Mouse (Mus musculus): ENCODE measurements at regions not wholly inside any gene's neighbourhood (a gene's known extent, or its start where the extent isn't known, plus 50 kb on each side); places are given as distances from the start of the nearest gene placed in this dataset.

DNA sequence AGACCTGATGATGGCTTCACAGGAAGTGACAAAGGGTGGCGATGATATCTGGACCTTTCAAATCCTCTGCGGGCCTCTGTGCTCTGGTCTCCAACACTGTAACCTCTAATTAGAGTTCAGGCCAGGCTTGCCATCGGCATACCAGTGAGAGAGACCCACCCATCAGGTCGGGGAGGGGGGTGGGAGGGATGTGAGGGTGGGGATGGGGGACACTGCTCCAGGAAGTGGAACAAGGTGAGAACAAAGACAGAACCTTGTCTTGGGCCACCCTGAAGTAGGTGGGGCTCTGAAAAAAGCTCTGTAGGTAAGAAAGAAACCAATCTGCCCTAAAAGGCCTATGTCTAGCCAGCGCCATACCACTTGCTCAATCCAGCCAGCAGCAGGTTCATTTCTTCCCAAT, 243.0 kb upstream of the Tle3 start:
- Histone ChIP-seq H3K4me2 (no peak overlapping the region), H3K27ac (no peak overlapping the region), H3K9ac (no peak overlapping the region), H3K4me3 (no peak overlapping the region), H3K4me1 (no peaks in the 10 kb centered on the region), H3K27me3 (peaks cover 20% of the 10 kb centered on the region; the same call in 1 of the 2 replicates), H3K9me3 (no peaks in the 10 kb centered on the region), H3K36me3 (no peaks in the 10 kb centered on the region)
- no peak for ATAC-seq (ENCODE audit: borderline replicate concordance, extremely low read depth, low FRiP score, low TSS enrichment)
- WGBS: 69% methylated on average over 5 of the region's 5 CpGs

GRCm38 (mm10) chr9:61130877-61131276, 241.3 kb upstream of the Tle3 start:
- Histone ChIP-seq H3K9me3 (no peaks in the 10 kb centered on the region), H3K9ac (no peak overlapping the region), H3K4me1 (peaks cover 7% of the 10 kb centered on the region), H3K4me2 (no peak overlapping the region), H3K27ac (no peak overlapping the region), H3K4me3 (no peak overlapping the region), H3K27me3 (peaks cover 9% of the 10 kb centered on the region; the same call in 1 of the 2 replicates), H3K36me3 (no peaks in the 10 kb centered on the region)
- no peak for ATAC-seq (ENCODE audit: borderline replicate concordance, extremely low read depth, low FRiP score, low TSS enrichment)
- WGBS: 78% methylated on average over 4 of the region's 4 CpGs

GRCm38 (mm10) chr9:61135263-61135882, 236.8 kb upstream of the Tle3 start:
- no peaks in the 10 kb centered on the region for H3K36me3 ChIP-seq
- no peaks in the 10 kb centered on the region for H3K9me3 ChIP-seq
- no peak overlapping the region for H3K4me2 ChIP-seq
- H3K9ac ChIP-seq: no peak overlapping the region
- no peaks in the 10 kb centered on the region; the same call in 1 of the 2 replicates for H3K27me3 ChIP-seq
- no peak overlapping the region for H3K4me3 ChIP-seq
- H3K4me1 ChIP-seq: peaks cover 11% of the 10 kb centered on the region
- H3K27ac ChIP-seq: no peak overlapping the region
- WGBS: 44% methylated on average over 10 of the region's 10 CpGs
- ATAC-seq (ENCODE audit: borderline replicate concordance, extremely low read depth, low FRiP score, low TSS enrichment): peak; percentile 32; the same call in 1 of the 2 replicates

GRCm38 (mm10) chr9:61135917-61136316, 236.2 kb upstream of the Tle3 start:
- no peaks in the 10 kb centered on the region for H3K36me3 ChIP-seq
- H3K27me3 ChIP-seq: no peaks in the 10 kb centered on the region; the same call in 1 of the 2 replicates
- H3K4me3 ChIP-seq: no peak overlapping the region
- H3K4me2 ChIP-seq: no peak overlapping the region
- H3K9ac ChIP-seq: no peak overlapping the region
- 59% methylated on average over 3 of the region's 3 CpGs for WGBS
- H3K4me1 ChIP-seq: peaks cover 11% of the 10 kb centered on the region
- H3K9me3 ChIP-seq: no peaks in the 10 kb centered on the region
- ATAC-seq (ENCODE audit: borderline replicate concordance, extremely low read depth, low FRiP score, low TSS enrichment): no peak
- H3K27ac ChIP-seq: no peak overlapping the region

- Histone ChIP-seq H3K4me2 (no peak overlapping the region), H3K4me3 (no peak overlapping the region), H3K4me1 (peaks cover 11% of the 10 kb centered on the region), H3K27ac (no peak overlapping the region), H3K36me3 (no peaks in the 10 kb centered on the region), H3K9me3 (no peaks in the 10 kb centered on the region), H3K27me3 (peaks cover 4% of the 10 kb centered on the region; the same call in 1 of the 2 replicates), H3K9ac (no peak overlapping the region)
- ATAC-seq (ENCODE audit: borderline replicate concordance, extremely low read depth, low FRiP score, low TSS enrichment): 0 out of 2 replicates have a peak, but pooled peaks have one; percentile 53
- WGBS: 56% methylated on average over 11 of the region's 11 CpGs
Measured at GRCm38 (mm10) chr9:61138741-61139368, 233.3 kb upstream of the Tle3 start.

DNA sequence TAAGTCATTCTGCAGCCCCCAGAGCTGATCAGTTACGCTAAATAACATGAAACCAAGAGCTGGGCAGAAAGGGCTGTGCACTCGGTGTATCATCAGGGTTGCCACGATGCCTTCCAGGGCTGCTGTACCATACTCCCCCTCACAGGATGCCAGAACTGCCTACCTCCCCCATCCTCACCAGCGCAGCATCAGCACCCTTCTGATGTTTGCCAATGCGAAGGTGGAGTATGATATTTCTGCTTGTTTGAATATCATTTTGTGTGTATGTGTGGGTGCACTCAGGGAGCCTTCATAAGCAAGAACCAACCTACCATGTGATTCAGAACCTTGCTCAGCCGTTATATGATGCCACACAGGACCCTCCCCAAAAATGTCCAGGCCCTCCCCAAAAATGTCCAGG, 229.1 kb upstream of the Tle3 start:
- H3K4me3 ChIP-seq: no peak overlapping the region
- no peak for ATAC-seq (ENCODE audit: borderline replicate concordance, extremely low read depth, low FRiP score, low TSS enrichment)
- peaks cover 23% of the 10 kb centered on the region for H3K27me3 ChIP-seq
- H3K4me1 ChIP-seq: no peaks in the 10 kb centered on the region
- 83% methylated on average over 6 of the region's 6 CpGs for WGBS
- no peaks in the 10 kb centered on the region for H3K9me3 ChIP-seq
- H3K27ac ChIP-seq: no peak overlapping the region
- H3K9ac ChIP-seq: no peak overlapping the region
- no peak overlapping the region for H3K4me2 ChIP-seq
- H3K36me3 ChIP-seq: no peaks in the 10 kb centered on the region

DNA sequence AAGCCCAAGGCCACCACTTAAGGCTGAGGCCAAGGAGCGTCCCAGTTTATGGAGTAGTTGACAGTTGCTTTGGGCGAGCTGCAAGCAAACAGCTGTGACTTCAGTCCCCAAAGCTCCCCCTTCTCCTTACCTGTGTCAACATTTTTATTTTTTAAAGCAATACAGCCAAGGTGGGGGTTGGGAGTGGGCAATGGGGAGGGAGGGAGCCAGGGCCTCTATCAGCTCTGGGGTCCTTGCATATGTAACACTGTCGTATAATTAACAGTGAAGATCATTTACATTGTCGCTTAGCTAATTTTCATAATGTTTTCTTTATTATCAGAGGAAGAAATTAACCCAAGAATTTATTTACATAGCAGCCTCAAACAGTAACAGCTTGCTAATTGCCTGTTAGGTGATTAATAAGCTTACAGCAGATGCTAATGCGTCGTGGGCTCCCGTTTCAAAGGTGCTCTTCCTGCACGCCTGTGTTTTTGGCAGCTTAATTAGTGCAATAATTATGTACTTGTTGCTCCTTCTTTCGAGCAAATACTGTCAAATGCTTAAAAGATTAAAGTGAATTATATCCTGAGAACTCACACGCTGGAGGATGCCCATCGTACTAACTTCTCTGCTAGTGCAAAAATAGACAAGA, 227.4 kb upstream of the Tle3 start:
- Histone ChIP-seq H3K36me3 (no peaks in the 10 kb centered on the region), H3K9ac (no peak overlapping the region), H3K9me3 (no peaks in the 10 kb centered on the region), H3K4me1 (no peaks in the 10 kb centered on the region), H3K4me3 (no peak overlapping the region), H3K27me3 (peaks cover 24% of the 10 kb centered on the region), H3K4me2 (no peak overlapping the region), H3K27ac (no peak overlapping the region)
- ATAC-seq (ENCODE audit: borderline replicate concordance, extremely low read depth, low FRiP score, low TSS enrichment): no peak
- 42% methylated on average over 11 of the region's 11 CpGs for WGBS

DNA sequence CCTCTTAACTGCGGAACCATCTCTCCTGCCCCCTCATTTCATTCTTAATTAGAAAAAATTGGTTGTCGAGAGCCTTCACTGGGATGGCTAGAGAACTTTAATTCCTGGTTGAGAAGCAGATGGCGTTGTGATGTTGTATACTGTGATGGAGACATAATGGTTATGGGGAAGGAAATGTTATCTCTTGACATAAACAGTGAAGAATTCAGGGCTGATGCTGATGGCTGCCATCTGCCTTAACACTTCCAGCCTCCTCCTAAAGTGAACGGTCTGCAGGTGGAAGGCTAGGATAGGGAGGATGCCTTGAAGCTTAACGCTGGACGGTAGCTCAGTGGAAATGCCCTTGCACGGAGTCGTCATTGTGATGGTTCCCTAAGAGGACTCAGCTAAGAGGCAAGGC, 226.4 kb upstream of the Tle3 start:
- Histone ChIP-seq H3K27ac (no peak overlapping the region), H3K36me3 (no peaks in the 10 kb centered on the region), H3K27me3 (peaks cover 29% of the 10 kb centered on the region), H3K4me3 (no peak overlapping the region), H3K9ac (no peak overlapping the region), H3K4me2 (no peak overlapping the region), H3K9me3 (no peaks in the 10 kb centered on the region), H3K4me1 (no peaks in the 10 kb centered on the region)
- 0 out of 2 replicates have a peak, but pooled peaks have one; percentile 27 for ATAC-seq (ENCODE audit: borderline replicate concordance, extremely low read depth, low FRiP score, low TSS enrichment)
- 34% methylated on average over 8 of the region's 8 CpGs for WGBS

- H3K9me3 ChIP-seq: no peaks in the 10 kb centered on the region
- H3K9ac ChIP-seq: no peak overlapping the region
- peak overlapping the region; percentile 26 for H3K27ac ChIP-seq
- H3K27me3 ChIP-seq: peaks cover 26% of the 10 kb centered on the region
- peaks cover 30% of the 10 kb centered on the region for H3K4me1 ChIP-seq
- no peak for ATAC-seq (ENCODE audit: borderline replicate concordance, extremely low read depth, low FRiP score, low TSS enrichment)
- no peak overlapping the region for H3K4me3 ChIP-seq
- no peak overlapping the region for H3K4me2 ChIP-seq
- 59% methylated on average over 4 of the region's 4 CpGs for WGBS
- no peaks in the 10 kb centered on the region for H3K36me3 ChIP-seq
Measured at GRCm38 (mm10) chr9:61151201-61151600, 221.0 kb upstream of the Tle3 start.

DNA sequence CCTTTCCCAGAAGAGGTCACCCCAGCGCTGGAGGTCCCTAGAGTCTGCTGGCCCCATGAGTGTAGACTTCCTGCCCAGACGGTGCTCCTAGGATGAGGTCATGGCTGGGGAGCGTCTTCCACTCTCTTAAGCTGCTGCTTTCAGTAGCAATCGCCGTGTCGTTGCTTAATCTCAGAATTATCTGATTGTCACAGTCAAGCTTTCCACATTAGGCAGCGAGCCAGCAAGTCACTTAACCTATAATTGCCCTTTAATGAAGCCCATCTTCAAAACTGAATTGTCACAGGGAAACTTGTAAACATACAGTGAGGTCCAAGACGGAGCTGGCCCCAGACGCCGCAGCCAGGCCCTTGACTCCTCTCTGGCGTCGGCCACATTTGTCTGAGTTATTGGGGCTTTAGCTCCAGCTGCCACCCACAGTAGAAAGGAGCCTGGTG, 220.2 kb upstream of the Tle3 start:
- ATAC-seq (ENCODE audit: borderline replicate concordance, extremely low read depth, low FRiP score, low TSS enrichment): peak; percentile 88
- 14% methylated on average over 12 of the region's 12 CpGs for WGBS
- Histone ChIP-seq H3K27ac (peak overlapping the region; percentile 26), H3K9ac (no peak overlapping the region), H3K4me3 (no peak overlapping the region), H3K27me3 (peaks cover 21% of the 10 kb centered on the region), H3K9me3 (no peaks in the 10 kb centered on the region), H3K36me3 (no peaks in the 10 kb centered on the region), H3K4me1 (peaks cover 33% of the 10 kb centered on the region), H3K4me2 (no peak overlapping the region)

GRCm38 (mm10) chr9:61154721-61155120, 217.4 kb upstream of the Tle3 start:
- Histone ChIP-seq H3K27me3 (peaks cover 18% of the 10 kb centered on the region), H3K4me2 (no peak overlapping the region), H3K9ac (no peak overlapping the region), H3K4me1 (peaks cover 50% of the 10 kb centered on the region), H3K36me3 (no peaks in the 10 kb centered on the region), H3K27ac (no peak overlapping the region), H3K9me3 (no peaks in the 10 kb centered on the region), H3K4me3 (no peak overlapping the region)
- ATAC-seq (ENCODE audit: borderline replicate concordance, extremely low read depth, low FRiP score, low TSS enrichment): peak; percentile 34; the same call in 1 of the 2 replicates
- WGBS: 40% methylated on average over 6 of the region's 6 CpGs

DNA sequence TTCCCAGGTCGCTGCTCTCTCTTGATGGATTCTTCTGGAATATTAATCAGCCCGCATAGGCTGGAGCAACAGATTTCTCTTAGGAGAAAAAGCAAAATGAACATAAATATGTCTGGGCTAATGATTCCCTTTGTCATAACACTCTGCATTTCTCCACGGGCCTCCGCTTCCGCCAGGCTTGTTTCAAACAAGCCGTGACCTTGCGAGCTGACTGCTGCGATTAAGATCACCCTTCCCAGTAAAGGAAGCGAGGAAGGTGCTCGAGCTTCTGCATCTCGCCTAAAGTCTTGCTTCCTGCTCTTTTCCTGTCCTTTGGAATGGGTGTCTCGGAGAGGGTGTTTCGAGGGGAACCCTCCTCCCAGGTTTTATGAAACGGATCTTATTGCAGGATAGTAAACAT, 216.3 kb upstream of the Tle3 start:
- WGBS: 37% methylated on average over 14 of the region's 14 CpGs
- no peak for ATAC-seq (ENCODE audit: borderline replicate concordance, extremely low read depth, low FRiP score, low TSS enrichment)
- peaks cover 12% of the 10 kb centered on the region for H3K27me3 ChIP-seq

More for the DNA sequence above, 216.3 kb upstream of the Tle3 start:
- Histone ChIP-seq H3K27ac (no peak overlapping the region), H3K4me3 (no peak overlapping the region), H3K4me2 (no peak overlapping the region), H3K9me3 (no peaks in the 10 kb centered on the region), H3K4me1 (peaks cover 54% of the 10 kb centered on the region), H3K9ac (no peak overlapping the region), H3K36me3 (no peaks in the 10 kb centered on the region)

Data from lung, embryonic 15.5 days (tissue).